19 mouse cellular contexts compared by ENCODE assay signal in the genomic region with DNA sequence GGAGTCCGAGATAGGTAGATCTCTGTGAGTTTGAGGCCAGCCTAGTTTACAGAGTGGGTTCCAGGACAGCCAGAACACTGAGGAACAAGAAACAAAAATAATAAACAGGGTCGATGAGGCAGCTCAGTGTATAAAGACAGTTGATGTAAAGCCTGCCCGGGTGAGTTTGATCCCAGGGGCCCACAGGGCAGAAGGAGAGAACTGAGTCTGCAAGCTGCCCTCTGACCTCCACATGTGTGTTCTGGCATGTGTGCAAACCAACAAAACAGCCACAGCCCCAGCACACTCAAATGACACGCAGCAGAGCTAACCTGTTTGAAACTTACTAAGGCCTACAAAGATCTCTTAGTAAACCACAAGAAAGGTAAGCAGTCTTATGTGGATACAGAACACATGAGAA. TPM values are rescaled to one million over a fixed set of nuclear protein-coding genes. Genes with fewer than 3 reads are reported as not detected.
A peak's percentile ranks its signal among the peaks of the same experiment; 100 is the strongest.
DNase-seq lines count a peak whose midpoint lies in the region; ATAC-seq lines count a peak whose summit lies in the region.
"Had no signal": no experiment of that assay in that cellular context is flagged by ENCODE, and none has a peak within 500 bp of the region (broad histone marks: within the 10 kb centered on the region; RNA-seq: fewer than 3 reads in every experiment).

No protein-coding gene starts in this region.

- H3K4me1 ChIP-seq in kidney, embryonic 16.5 days (ENCODE audit: insufficient read depth, low read length), result peaks cover 18% of the 10 kb centered on the region
- H3K4me1 ChIP-seq in liver, embryonic 15.5 days (replicated peaks), result no peaks in the 10 kb centered on the region
- H3K4me1 ChIP-seq: embryonic facial prominence, embryonic 15.5 days had no signal

- peak; percentile 53 for DNase-seq in kidney, adult 18-20 months
- no peak for DNase-seq in kidney, postnatal 14 days
- no peak for DNase-seq in kidney, postnatal 25 days
- no peak for DNase-seq in liver
- DNase-seq in urinary bladder, postnatal 14 days (ENCODE audit: low spot score), result no peak
- DNase-seq: adrenal gland, postnatal 10 days; cerebellum, adult 11 months; cerebellum, adult 8-10 months; cerebellum, postnatal 14 days; embryo, embryonic 11 days; gastrocnemius, adult 2 months; gastrocnemius, postnatal 25 days had no signal

- no peaks in the 10 kb centered on the region for H3K9me3 ChIP-seq in kidney, embryonic 16.5 days (ENCODE audit: low read length)
- no peaks in the 10 kb centered on the region for H3K9me3 ChIP-seq in liver, embryonic 15.5 days (replicated peaks)
- H3K9me3 ChIP-seq: embryonic facial prominence, embryonic 15.5 days; forebrain, embryonic 10.5 days; heart, embryonic 12.5 days had no signal

- ATAC-seq in kidney, embryonic 16.5 days (ENCODE audit: low FRiP score, low TSS enrichment), result no peak
- ATAC-seq in liver, embryonic 15.5 days (ENCODE audit: insufficient read depth), result no peak
- ATAC-seq: forebrain, embryonic 14.5 days had no signal

- H3K27me3 ChIP-seq in kidney, embryonic 16.5 days (ENCODE audit: insufficient read depth, low read length), result no peaks in the 10 kb centered on the region
- H3K27me3 ChIP-seq in liver, embryonic 15.5 days, result no peaks in the 10 kb centered on the region
- H3K27me3 ChIP-seq: embryonic facial prominence, embryonic 15.5 days had no signal

- H3K4me3 ChIP-seq in kidney, embryonic 16.5 days (ENCODE audit: low read length), result no peak overlapping the region
- no peak overlapping the region for H3K4me3 ChIP-seq in liver, embryonic 15.5 days (replicated peaks)
- H3K4me3 ChIP-seq: embryonic facial prominence, embryonic 15.5 days; erythroblast, embryonic 14.5 days; forebrain, embryonic 10.5 days; gastrocnemius, adult 2 months; heart, embryonic 12.5 days had no signal

- no peaks in the 10 kb centered on the region for H3K36me3 ChIP-seq in kidney, embryonic 16.5 days (ENCODE audit: insufficient read depth, low read length)
- H3K36me3 ChIP-seq in liver, embryonic 15.5 days (replicated peaks), result no peaks in the 10 kb centered on the region
- H3K36me3 ChIP-seq: embryonic facial prominence, embryonic 15.5 days; forebrain, embryonic 10.5 days; heart, embryonic 12.5 days had no signal

- 27% methylated on average over 4 of the region's 4 CpGs for WGBS in kidney, embryonic 16.5 days
- WGBS in liver, embryonic 15.5 days (ENCODE audit: insufficient replicate concordance), result 40% methylated on average over 4 of the region's 4 CpGs

- no peak overlapping the region for H3K4me2 ChIP-seq in kidney, embryonic 16.5 days (replicated peaks; ENCODE audit: low read depth, low read length)
- H3K4me2 ChIP-seq in liver, embryonic 15.5 days, result no peak overlapping the region
- H3K4me2 ChIP-seq: embryonic facial prominence, embryonic 15.5 days; heart, embryonic 12.5 days had no signal

- H3K9ac ChIP-seq in kidney, embryonic 16.5 days (replicated peaks; ENCODE audit: low read length), result no peak overlapping the region; the same call in 1 of the 2 replicates
- no peak overlapping the region for H3K9ac ChIP-seq in liver, embryonic 15.5 days
- H3K9ac ChIP-seq: embryonic facial prominence, embryonic 15.5 days; heart, embryonic 12.5 days had no signal

- peak overlapping the region; percentile 91 for H3K27ac ChIP-seq in kidney, embryonic 16.5 days (ENCODE audit: low read length)
- peak overlapping the region; percentile 61 for H3K27ac ChIP-seq in liver, embryonic 15.5 days (replicated peaks)
- H3K27ac ChIP-seq: embryonic facial prominence, embryonic 15.5 days; forebrain, embryonic 10.5 days; gastrocnemius, adult 2 months had no signal

RNA-seq across cellular contexts. Expression of a gene that starts 30.8 kb away (rescaled TPM):
- polyA plus RNA-seq in kidney, embryonic 16.5 days (2015; fragmentation: Nextera tagmentation; extraction: Ambion mirVana), result 7.3 and 8.5 TPM in 2 replicates
- polyA plus RNA-seq in liver, embryonic 15.5 days (2015; fragmentation: Nextera tagmentation; extraction: Ambion mirVana), result 0.05 TPM in 1 of 2 replicates, not detected in the other
- polyA plus RNA-seq: erythroblast, embryonic 14.5 days had no signal

RNA-seq across cellular contexts. Expression of a gene that starts 31.8 kb away (rescaled TPM):
- polyA plus RNA-seq in kidney, embryonic 16.5 days (2015; fragmentation: Nextera tagmentation; extraction: Ambion mirVana), result 59.2 and 68.3 TPM in 2 replicates
- 17.9 and 18.0 TPM in 2 replicates for polyA plus RNA-seq in liver, embryonic 15.5 days (2015; fragmentation: Nextera tagmentation; extraction: Ambion mirVana)
